ENCODE assay signal across 22 mouse cellular contexts in genomic region chr10:96465967-96466366, GRCm38 (mm10).
DNase-seq lines count a peak whose midpoint lies in the region; ATAC-seq lines count a peak whose summit lies in the region.
"Had no signal": no experiment of that assay in that cellular context is flagged by ENCODE, and none has a peak within 500 bp of the region (broad histone marks: within the 10 kb centered on the region; RNA-seq: fewer than 3 reads in every experiment).

No protein-coding gene starts in this region.

- H3K4me1 ChIP-seq in hindbrain, embryonic 10.5 days (replicated peaks) = 0 out of 2 replicates have a peak, but pooled peaks cover under 1% of the 10 kb centered on the region
- H3K4me1 ChIP-seq: stomach, embryonic 15.5 days had no signal

- ATAC-seq in megakaryocyte progenitor cell, adult 5-6 weeks (replicated peaks; ENCODE audit: poor library complexity) = peak; percentile 94
- ATAC-seq: forebrain, embryonic 14.5 days; hindbrain, postnatal 0 days; intestine, postnatal 0 days had no signal

- DNase-seq in heart, adult 11 months = peak; percentile 17
- DNase-seq in heart, adult 9 months (ENCODE audit: low spot score in 2 of 2) = no peak
- DNase-seq in lung, postnatal 36 days = peak; percentile 44
- DNase-seq in lung, postnatal 4 days = no peak
- no peak for DNase-seq in hindbrain, embryonic 10.5 days (ENCODE audit: low spot score)
- DNase-seq in adrenal gland, postnatal 14 days = no peak
- DNase-seq: adrenal gland, postnatal 10 days; cerebellum, adult 8-10 months; gastrocnemius, adult 2 months; kidney, postnatal 36 days; left cerebral cortex, postnatal 4 days; lung, embryonic 14.5 days; midbrain, embryonic 14.5 days; thymus, postnatal 25 days had no signal

- H3K4me3 ChIP-seq in hindbrain, embryonic 10.5 days = no peak overlapping the region
- H3K4me3 ChIP-seq: embryonic facial prominence, embryonic 15.5 days; gastrocnemius, adult 2 months; limb, embryonic 15.5 days; neural tube, embryonic 15.5 days; stomach, embryonic 15.5 days had no signal

- H3K36me3 ChIP-seq in hindbrain, embryonic 10.5 days = no peaks in the 10 kb centered on the region
- H3K36me3 ChIP-seq: embryonic facial prominence, embryonic 15.5 days; limb, embryonic 15.5 days; neural tube, embryonic 15.5 days; stomach, embryonic 15.5 days had no signal

- WGBS in hindbrain, embryonic 10.5 days = 88% methylated on average over 6 of the region's 6 CpGs

- H3K27me3 ChIP-seq in hindbrain, embryonic 10.5 days (ENCODE audit: insufficient read depth, poor library complexity, severe bottlenecking) = no peaks in the 10 kb centered on the region
- H3K27me3 ChIP-seq: embryonic facial prominence, embryonic 15.5 days; limb, embryonic 15.5 days; neural tube, embryonic 15.5 days; stomach, embryonic 15.5 days had no signal

- no peaks in the 10 kb centered on the region for H3K9me3 ChIP-seq in hindbrain, embryonic 10.5 days
- H3K9me3 ChIP-seq: embryonic facial prominence, embryonic 15.5 days; limb, embryonic 15.5 days; neural tube, embryonic 15.5 days; stomach, embryonic 15.5 days had no signal

- H3K27ac ChIP-seq in hindbrain, embryonic 10.5 days = no peak overlapping the region
- H3K27ac ChIP-seq: gastrocnemius, adult 2 months; hindbrain, postnatal 0 days; limb, embryonic 15.5 days; neural tube, embryonic 15.5 days; stomach, embryonic 15.5 days had no signal

Comparison
In these comparisons a context has a peak if more than half of its experiments do, and no peak if none do; other contexts are left out.
1. DNase-seq: peak in heart, adult 11 months (single experiment) and lung, postnatal 36 days (single experiment); none in heart, adult 9 months (0 of 2), lung, postnatal 4 days (0 of 2), hindbrain, embryonic 10.5 days (single experiment) and adrenal gland, postnatal 14 days (single experiment).